Mouse (Mus musculus) C3H10T1/2 (cell line): ENCODE measurements around the gene 2310050C09Rik. TPM values are rescaled to one million over a fixed set of nuclear protein-coding genes. Genes with fewer than 3 reads are reported as not detected.

Experiments used
- polyA plus RNA-seq, 2 experiments: library from polyadenylated mRNA; unstranded; fragments of >200 nt; fragmentation: generic; extraction: Trizol; gene quantifications; one replicate each; pipeline ENCODE4 v1.2.1; 2012; ENCODE audit warnings: missing spikeins in 2 of 2

2310050C09Rik gene
- polyA plus RNA-seq = not detected

DNA sequence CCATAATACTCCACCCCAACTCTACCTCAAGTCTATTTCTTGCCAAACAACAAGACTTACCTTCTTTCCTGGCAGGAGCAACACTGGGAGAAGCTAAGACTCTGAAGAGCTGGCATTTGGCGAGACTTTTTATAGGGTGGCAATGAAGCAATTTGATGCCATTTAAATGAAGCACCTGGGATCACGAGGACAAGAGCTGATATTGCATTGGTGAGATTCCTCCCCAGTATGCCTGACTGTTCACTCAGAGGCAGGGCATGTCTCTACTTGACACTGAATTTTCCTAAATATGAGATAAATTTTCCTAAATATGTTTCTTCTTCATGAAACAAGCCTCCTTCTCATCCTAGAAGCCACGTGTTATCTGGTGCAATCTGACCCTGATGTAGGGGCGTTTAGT, at the start of gene 2310050C09Rik:
Gene 2310050C09Rik (minus strand): TSS at position 101 of the 400 bp plus-strand sequence.

DNA sequence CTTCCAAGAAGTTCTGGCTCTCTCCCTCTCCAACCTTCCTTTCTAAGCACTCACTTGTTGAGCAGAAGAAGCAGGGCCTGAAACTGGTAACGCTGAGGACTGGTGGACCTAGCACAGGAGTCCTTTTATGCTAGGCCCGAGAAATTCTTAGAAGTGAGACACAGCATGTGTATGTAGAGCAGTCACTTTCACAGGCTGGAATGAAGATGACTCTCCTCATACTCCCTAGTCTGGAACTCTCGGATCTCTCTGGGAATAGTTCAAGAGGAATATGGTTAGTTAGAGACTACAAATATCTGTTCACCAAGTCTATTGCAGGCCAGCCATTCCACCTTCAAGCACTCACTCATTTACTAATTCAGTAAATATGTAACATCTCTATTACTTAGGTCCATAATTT, 18.8 kb downstream of the 2310050C09Rik start, which contains the start of gene Lce1l:
Gene Lce1l (minus strand): TSS at position 101 of the 400 bp plus-strand sequence.

DNA sequence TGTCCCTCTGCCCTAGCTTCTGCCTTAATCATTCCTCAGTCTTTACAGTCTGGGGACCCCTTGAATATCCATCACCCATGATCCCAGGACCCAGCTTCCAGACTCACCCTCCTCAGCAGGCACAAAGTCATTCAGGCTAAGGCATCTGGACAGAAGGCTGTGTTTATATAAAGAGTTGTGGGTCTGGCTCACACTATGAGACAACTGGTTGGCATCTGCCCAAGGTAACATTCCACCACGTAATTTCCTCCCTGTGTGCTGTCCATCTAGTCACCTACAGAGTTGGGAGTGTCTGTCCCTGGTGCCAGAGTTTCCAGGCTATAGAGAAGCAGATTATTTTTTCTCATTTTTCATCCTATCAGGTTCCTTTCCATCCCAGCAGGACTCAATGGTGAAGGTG, 42.9 kb downstream of the 2310050C09Rik start, which contains the start of gene Kprp:
Gene Kprp (minus strand): TSS at position 140 of the 400 bp plus-strand sequence.

Other genes with a start within 250 kb of the 2310050C09Rik start
- gene Lce6a, start 248.6 kb downstream of the 2310050C09Rik start, polyA plus RNA-seq = not detected
- gene Lce1a1, start 221.9 kb downstream of the 2310050C09Rik start, polyA plus RNA-seq = not detected
- not detected for gene Lce1b, start 213.3 kb downstream of the 2310050C09Rik start, polyA plus RNA-seq
- not detected for gene Lce1a2, start 199.9 kb downstream of the 2310050C09Rik start, polyA plus RNA-seq
- not detected for gene Lce1c, start 191.0 kb downstream of the 2310050C09Rik start, polyA plus RNA-seq
- not detected for gene Lce1d, start 183.0 kb downstream of the 2310050C09Rik start, polyA plus RNA-seq
- gene Lce1e, start 161.1 kb downstream of the 2310050C09Rik start, polyA plus RNA-seq = not detected
- gene Lce1f, start 149.9 kb downstream of the 2310050C09Rik start, polyA plus RNA-seq = not detected
- gene Gm38119, start 131.1 kb downstream of the 2310050C09Rik start, polyA plus RNA-seq = not detected
- gene Lce1g, start 117.9 kb downstream of the 2310050C09Rik start, polyA plus RNA-seq = under 1 TPM in 1 of 2 experiments, not detected in 1; 0.39 TPM
- under 1 TPM in 1 of 2 experiments, not detected in 1; 0.08 TPM for gene Lce1h, start 105.2 kb downstream of the 2310050C09Rik start, polyA plus RNA-seq
- gene Lce1i, start 91.3 kb downstream of the 2310050C09Rik start, polyA plus RNA-seq = not detected
- not detected for gene Lce1j, start 79.7 kb downstream of the 2310050C09Rik start, polyA plus RNA-seq
- gene Lce1k, start 62.3 kb downstream of the 2310050C09Rik start, polyA plus RNA-seq = not detected
- under 1 TPM in 1 of 2 experiments, not detected in 1; 0.04 TPM for gene Kprp, start 43.0 kb downstream of the 2310050C09Rik start, polyA plus RNA-seq
- gene Lce1l, start 18.9 kb downstream of the 2310050C09Rik start, polyA plus RNA-seq = not detected
- gene Lce3a, start 56.0 kb upstream of the 2310050C09Rik start, polyA plus RNA-seq = not detected
- not detected for gene Lce3b, start 62.8 kb upstream of the 2310050C09Rik start, polyA plus RNA-seq
- not detected for gene Lce3c, start 74.3 kb upstream of the 2310050C09Rik start, polyA plus RNA-seq
- gene Lce3d, start 87.2 kb upstream of the 2310050C09Rik start, polyA plus RNA-seq = not detected
- not detected for gene Lce3e, start 96.8 kb upstream of the 2310050C09Rik start, polyA plus RNA-seq
- not detected for gene Lce3f, start 122.0 kb upstream of the 2310050C09Rik start, polyA plus RNA-seq
- under 1 TPM; 0.09 to 0.16 TPM for gene Crct1, start 145.5 kb upstream of the 2310050C09Rik start, polyA plus RNA-seq
- not detected for gene Lce1m, start 148.8 kb upstream of the 2310050C09Rik start, polyA plus RNA-seq
- not detected for gene Gm4858, start 198.6 kb upstream of the 2310050C09Rik start, polyA plus RNA-seq